Mouse (Mus musculus) forebrain, embryonic 14.5 days (tissue): Measurements from ENCODE around the gene Trim7. TPM values are rescaled to one million over a fixed set of nuclear protein-coding genes. Genes with fewer than 3 reads are reported as not detected.
"Not testable (repeated sequence)": the region's sequence is repeated elsewhere in the genome, so short reads cannot be mapped to it uniquely, and the experiment has no call there.

Source experiments
- ATAC-seq: fragments of 200-750 bp; cut with Nextera tagmentation; 2 replicates; pipeline ENCODE4 v1.8.0; 2017; ENCODE audit warnings: mild to moderate bottlenecking, moderate library complexity
- DNase-seq: peaks from one replicate; pipeline ENCODE4 v3.0.0-alpha.2; 2015; ENCODE audit warnings: low spot score
- H3K27ac ChIP-seq: fragments of 300-500 bp; sonication (generic); 2 replicates; pipeline ENCODE4 v1.5.1; 2014; ENCODE audit warnings: low read depth, mild to moderate bottlenecking, control low read depth, low read length, moderate library complexity
- H3K27me3 ChIP-seq: fragments of 300-500 bp; sonication (generic); replicated peaks from 2 replicates; pipeline ENCODE4 v1.6.1; 2014; ENCODE audit warnings: low read length, control low read depth, mixed read lengths; ENCODE audit not compliant: control insufficient read depth, insufficient read depth
- H3K36me3 ChIP-seq: fragments of 300-500 bp; sonication (generic); 2 replicates; pipeline ENCODE4 v1.6.1; 2014; ENCODE audit warnings: low read length, control low read depth; ENCODE audit not compliant: control insufficient read depth, insufficient read depth
- H3K4me1 ChIP-seq: fragments of 300-500 bp; sonication (generic); 2 replicates; pipeline ENCODE4 v1.6.1; 2014; ENCODE audit warnings: antibody characterized with exemption, low read length, control low read depth; ENCODE audit not compliant: control insufficient read depth, insufficient read depth
- H3K4me2 ChIP-seq: fragments of 300-500 bp; sonication (generic); 2 replicates; pipeline ENCODE4 v1.6.1; 2014; ENCODE audit warnings: mild to moderate bottlenecking, control low read depth, low read length
- H3K4me3 ChIP-seq: fragments of 300-500 bp; sonication (generic); 2 replicates; pipeline ENCODE4 v1.5.1; 2014; ENCODE audit warnings: low read depth, low read length, control low read depth
- H3K9ac ChIP-seq: fragments of 300-500 bp; sonication (generic); 2 replicates; pipeline ENCODE4 v1.6.1; 2014; ENCODE audit warnings: mild to moderate bottlenecking, low read length, control low read depth, moderate library complexity
- H3K9me3 ChIP-seq: fragments of 300-500 bp; sonication (generic); replicated peaks from 2 replicates; pipeline ENCODE4 v1.6.1; 2016; ENCODE audit warnings: low read length, control low read depth, mixed read lengths; ENCODE audit not compliant: control insufficient read depth
- WGBS: fragments of 180-500 bp; shearing (Covaris S2); extraction: QIAGEN DNeasy Blood & Tissue Kit; methylation state at CpG from one replicate; pipeline ENCODE4 v1.1.7; 2014; 5-methylcytosine and 5-hydroxymethylcytosine counted together
- polyA plus RNA-seq: library from polyadenylated mRNA; unstranded; fragments of >200 nt; fragmentation: Nextera tagmentation; extraction: Ambion mirVana; gene quantifications from 2 replicates; pipeline ENCODE4 v1.2.1, GENCODE M21; 2014

Gene Trim7
- polyA plus RNA-seq, 1 experiment from 2014 or later = 0.61 TPM

- no peak for ATAC-seq
Observed at GRCm38 (mm10) chr11:48872695-48873300, 46.9 kb downstream of the Trim7 start.

GRCm38 (mm10) chr11:48873591-48874290 is 47.8 kb downstream of the Trim7 start:
- no peak overlapping the region for H3K4me2 ChIP-seq
- H3K9me3 ChIP-seq = no peaks in the 10 kb centered on the region
- 75% methylated on average over 10 of the region's 10 CpGs for WGBS
- no peak overlapping the region for H3K9ac ChIP-seq
- H3K27me3 ChIP-seq = no peaks in the 10 kb centered on the region
- H3K4me3 ChIP-seq = no peak overlapping the region
- H3K27ac ChIP-seq = no peak overlapping the region
- ATAC-seq (no peak), DNase-seq (no peak)
- peaks cover 3% of the 10 kb centered on the region; the same call in 1 of the 2 replicates for H3K4me1 ChIP-seq
- no peaks in the 10 kb centered on the region for H3K36me3 ChIP-seq

More at GRCm38 (mm10) chr11:48872695-48873300, 46.9 kb downstream of the Trim7 start:
- Histone ChIP-seq H3K4me2 (no peak overlapping the region), H3K4me3 (no peak overlapping the region), H3K27ac (no peak overlapping the region), H3K27me3 (no peaks in the 10 kb centered on the region), H3K9ac (no peak overlapping the region), H3K4me1 (peaks cover 3% of the 10 kb centered on the region; the same call in 1 of the 2 replicates), H3K36me3 (no peaks in the 10 kb centered on the region), H3K9me3 (no peaks in the 10 kb centered on the region)
- WGBS = 84% methylated on average over 7 of the region's 7 CpGs
- DNase-seq = no peak

DNA sequence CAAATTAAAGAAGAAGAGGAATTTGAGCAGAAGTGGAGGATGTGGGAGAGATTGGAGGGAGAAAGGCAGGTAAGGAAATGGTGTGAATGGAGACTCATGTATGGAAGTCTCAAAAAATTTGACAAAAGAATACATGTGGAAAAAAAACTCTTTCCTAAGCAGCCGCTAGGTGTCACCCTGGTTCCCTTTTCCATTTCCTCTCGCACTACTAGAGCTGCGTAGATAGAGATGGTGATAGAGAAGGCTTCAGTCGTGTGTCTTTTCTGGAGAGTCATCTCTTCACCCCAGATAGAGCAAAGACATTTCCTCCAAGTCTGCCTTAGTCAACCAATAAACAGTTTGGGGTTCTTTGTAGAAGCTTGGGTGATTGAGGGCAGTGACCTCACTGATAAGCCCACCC is 48.5 kb downstream of the Trim7 start:
- 0% methylated on average over 4 of the region's 4 CpGs for WGBS

GRCm38 (mm10) chr11:48875343-48875837 is 49.5 kb downstream of the Trim7 start:
- not testable (repeated sequence) for H3K9ac ChIP-seq, H3K27me3 ChIP-seq, H3K4me1 ChIP-seq, H3K4me3 ChIP-seq, DNase-seq, ATAC-seq, H3K36me3 ChIP-seq, H3K27ac ChIP-seq, H3K9me3 ChIP-seq, H3K4me2 ChIP-seq
- WGBS = 79% methylated on average over 1 of the region's 1 CpGs

More for the DNA sequence above, 48.5 kb downstream of the Trim7 start:
- DNase-seq (peak; percentile 71), ATAC-seq (peak; percentile 62; the same call in 1 of the 2 replicates)
- H3K4me3 ChIP-seq = no peak overlapping the region
- no peaks in the 10 kb centered on the region for H3K36me3 ChIP-seq
- H3K9ac ChIP-seq = no peak overlapping the region
- H3K9me3 ChIP-seq = no peaks in the 10 kb centered on the region
- H3K4me1 ChIP-seq = peaks cover 3% of the 10 kb centered on the region; the same call in 1 of the 2 replicates
- no peak overlapping the region for H3K4me2 ChIP-seq
- H3K27me3 ChIP-seq = no peaks in the 10 kb centered on the region
- no peak overlapping the region for H3K27ac ChIP-seq

GRCm38 (mm10) chr11:48876680-48877079 is 50.7 kb downstream of the Trim7 start:
- no peaks in the 10 kb centered on the region for H3K27me3 ChIP-seq
- WGBS = 93% methylated on average over 1 of the region's 1 CpGs
- no peak overlapping the region for H3K27ac ChIP-seq
- no peak for DNase-seq
- peaks cover under 1% of the 10 kb centered on the region; the same call in 1 of the 2 replicates for H3K4me1 ChIP-seq
- no peaks in the 10 kb centered on the region for H3K9me3 ChIP-seq
- H3K4me3 ChIP-seq = no peak overlapping the region
- H3K9ac ChIP-seq = no peak overlapping the region
- no peak overlapping the region for H3K4me2 ChIP-seq
- no peak for ATAC-seq
- H3K36me3 ChIP-seq = no peaks in the 10 kb centered on the region

GRCm38 (mm10) chr11:48898812-48899431 is 73.0 kb downstream of the Trim7 start:
- Histone ChIP-seq H3K9ac (no peak overlapping the region), H3K4me3 (no peak overlapping the region), H3K27ac (no peak overlapping the region), H3K9me3 (no peaks in the 10 kb centered on the region), H3K27me3 (no peaks in the 10 kb centered on the region), H3K4me1 (no peaks in the 10 kb centered on the region), H3K36me3 (no peaks in the 10 kb centered on the region), H3K4me2 (no peak overlapping the region)
- 70% methylated on average over 2 of the region's 2 CpGs for WGBS
- ATAC-seq = no peak
- no peak for DNase-seq

- H3K9me3 ChIP-seq, H3K4me1 ChIP-seq, ATAC-seq, H3K36me3 ChIP-seq, DNase-seq, H3K27me3 ChIP-seq, H3K27ac ChIP-seq, H3K4me3 ChIP-seq, H3K9ac ChIP-seq, H3K4me2 ChIP-seq: not testable (repeated sequence)
- WGBS = 85% methylated on average over 6 of the region's 6 CpGs
Observed at GRCm38 (mm10) chr11:48900654-48901566, 75.0 kb downstream of the Trim7 start.

DNA sequence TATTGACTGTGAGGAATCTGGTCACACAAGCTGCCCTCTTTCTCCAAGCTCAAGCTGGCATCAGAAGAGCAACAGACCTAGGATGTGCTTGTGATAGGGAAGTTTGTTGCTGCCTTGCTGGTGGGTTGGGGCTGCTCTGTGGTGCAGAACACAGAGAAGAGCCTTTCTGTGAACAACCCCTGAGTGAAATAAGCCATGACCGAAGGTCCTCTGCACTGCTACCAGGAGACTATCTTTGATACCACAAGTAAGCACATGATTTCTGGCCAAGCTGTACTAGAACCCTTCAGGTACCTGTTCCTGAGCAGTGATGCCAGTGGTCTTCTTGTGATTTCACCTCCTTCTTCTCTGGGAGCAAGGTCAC is 75.6 kb downstream of the Trim7 start:
- not testable (repeated sequence) for H3K27me3 ChIP-seq, H3K4me1 ChIP-seq, H3K4me3 ChIP-seq, H3K9ac ChIP-seq, H3K27ac ChIP-seq, H3K9me3 ChIP-seq, DNase-seq, ATAC-seq, H3K4me2 ChIP-seq, H3K36me3 ChIP-seq
- WGBS = 90% methylated on average over 1 of the region's 1 CpGs
